Mouse (Mus musculus) heart, embryonic 11.5 days (tissue): Measurements from ENCODE around the gene A430078G23Rik. TPM values are rescaled to one million over a fixed set of nuclear protein-coding genes. Genes with fewer than 3 reads are reported as not detected.
A peak's percentile ranks its signal among the peaks of the same experiment; 100 is the strongest.

ENCODE experiments used
- ATAC-seq: fragments of 200-750 bp; cut with Nextera tagmentation; replicated peaks from 2 replicates; pipeline ENCODE4 v1.8.0; 2017; ENCODE audit warnings: moderate library complexity; ENCODE audit not compliant: insufficient number of reproducible peaks, low FRiP score, low TSS enrichment
- H3K27ac ChIP-seq: fragments of 300-500 bp; sonication (generic); 2 replicates; pipeline ENCODE4 v1.5.1; 2014; ENCODE audit warnings: mild to moderate bottlenecking, low read depth, low read length
- H3K27me3 ChIP-seq: fragments of 300-500 bp; sonication (generic); 2 replicates; pipeline ENCODE4 v1.6.1; 2014; ENCODE audit warnings: mild to moderate bottlenecking, low read length, mixed read lengths; ENCODE audit not compliant: control insufficient read depth, insufficient read depth
- H3K36me3 ChIP-seq: fragments of 300-500 bp; sonication (generic); 2 replicates; pipeline ENCODE4 v1.6.1; 2014; ENCODE audit warnings: mild to moderate bottlenecking, low read length, moderate library complexity, mixed read lengths; ENCODE audit not compliant: control insufficient read depth, insufficient read depth
- H3K4me1 ChIP-seq: fragments of 300-500 bp; sonication (generic); 2 replicates; pipeline ENCODE4 v1.6.1; 2014; ENCODE audit warnings: low read length; ENCODE audit not compliant: control insufficient read depth, insufficient read depth
- H3K4me2 ChIP-seq: fragments of 300-500 bp; sonication (generic); 2 replicates; pipeline ENCODE4 v1.6.1; 2014; ENCODE audit warnings: mild to moderate bottlenecking, moderate library complexity
- H3K4me3 ChIP-seq: fragments of 300-500 bp; sonication (generic); 2 replicates; pipeline ENCODE4 v1.5.1; 2014; ENCODE audit warnings: low read depth, low read length
- H3K9ac ChIP-seq: fragments of 300-500 bp; sonication (generic); 2 replicates; pipeline ENCODE4 v1.6.1; 2014; ENCODE audit warnings: mild to moderate bottlenecking, low read depth, low read length, moderate library complexity
- H3K9me3 ChIP-seq: fragments of 300-500 bp; sonication (generic); replicated peaks from 2 replicates; pipeline ENCODE4 v1.6.1; 2016; ENCODE audit warnings: low read length; ENCODE audit not compliant: control insufficient read depth
- WGBS: fragments of 180-500 bp; shearing (Covaris S2); extraction: QIAGEN DNeasy Blood & Tissue Kit; methylation state at CpG from one replicate; pipeline ENCODE4 v1.1.7; 2014; ENCODE audit not compliant: insufficient replicate concordance; 5-methylcytosine and 5-hydroxymethylcytosine counted together
- polyA plus RNA-seq: library from polyadenylated mRNA; unstranded; fragments of >200 nt; fragmentation: Nextera tagmentation; extraction: Ambion mirVana; gene quantifications from 2 replicates; pipeline ENCODE4 v1.2.1, GENCODE M21; 2014

Gene A430078G23Rik
- polyA plus RNA-seq, 1 experiment from 2014 or later, result 0.10 TPM

GRCm38 (mm10) chr8:3392293-3392692, 39.1 kb downstream of the A430078G23Rik start:
- Histone ChIP-seq H3K27ac (no peak overlapping the region), H3K4me1 (peaks cover 14% of the 10 kb centered on the region), H3K4me2 (peak overlapping the region; percentile 85), H3K36me3 (no peaks in the 10 kb centered on the region), H3K9me3 (no peaks in the 10 kb centered on the region), H3K9ac (peak overlapping the region; percentile 80; the same call in 1 of the 2 replicates), H3K4me3 (peak overlapping the region; percentile 89), H3K27me3 (no peaks in the 10 kb centered on the region)
- ATAC-seq, result no peak
- 40% methylated on average over 4 of the region's 4 CpGs for WGBS

GRCm38 (mm10) chr8:3392771-3393710, 39.8 kb downstream of the A430078G23Rik start, which contains the start of gene Arhgef18:
Gene Arhgef18 (plus strand): TSS chr8:3393006.
- peak; percentile 97 for ATAC-seq
- H3K9ac ChIP-seq, result peak within 1 kb of the TSS; percentile 80
- under 1% methylated on average over 48 of the region's 48 CpGs for WGBS
- peaks cover 14% of the 10 kb centered on the region for H3K4me1 ChIP-seq
- no peaks in the 10 kb centered on the region for H3K27me3 ChIP-seq
- H3K4me2 ChIP-seq, result peak within 1 kb of the TSS; percentile 85
- no peaks in the 10 kb centered on the region for H3K36me3 ChIP-seq
- H3K9me3 ChIP-seq, result no peaks in the 10 kb centered on the region
- peak within 1 kb of the TSS; percentile 89 for H3K4me3 ChIP-seq
- no peak within 1 kb of the TSS for H3K27ac ChIP-seq

- Histone ChIP-seq H3K9me3 (no peaks in the 10 kb centered on the region), H3K9ac (no peak overlapping the region), H3K27me3 (no peaks in the 10 kb centered on the region), H3K4me1 (peaks cover 14% of the 10 kb centered on the region), H3K27ac (no peak overlapping the region), H3K4me3 (no peak overlapping the region), H3K4me2 (peak overlapping the region; percentile 85), H3K36me3 (no peaks in the 10 kb centered on the region)
- ATAC-seq, result no peak
- WGBS, result 23% methylated on average over 6 of the region's 6 CpGs
These were observed 41.4 kb downstream of the A430078G23Rik start for GRCm38 (mm10) chr8:3394600-3394999.

GRCm38 (mm10) chr8:3395246-3395645, 42.0 kb downstream of the A430078G23Rik start:
- H3K4me3 ChIP-seq, result no peak overlapping the region
- no peaks in the 10 kb centered on the region for H3K36me3 ChIP-seq
- H3K9ac ChIP-seq, result no peak overlapping the region

GRCm38 (mm10) chr8:3397597-3397996, 44.4 kb downstream of the A430078G23Rik start:
- no peak overlapping the region for H3K27ac ChIP-seq
- 88% methylated on average over 3 of the region's 3 CpGs for WGBS
- no peak for ATAC-seq
- H3K9ac ChIP-seq, result no peak overlapping the region
- H3K36me3 ChIP-seq, result no peaks in the 10 kb centered on the region; the same call in 1 of the 2 replicates
- H3K4me2 ChIP-seq, result no peak overlapping the region
- no peak overlapping the region for H3K4me3 ChIP-seq
- no peaks in the 10 kb centered on the region for H3K27me3 ChIP-seq
- no peaks in the 10 kb centered on the region for H3K9me3 ChIP-seq
- peaks cover 14% of the 10 kb centered on the region for H3K4me1 ChIP-seq

More at GRCm38 (mm10) chr8:3395246-3395645, 42.0 kb downstream of the A430078G23Rik start:
- Histone ChIP-seq H3K4me2 (no peak overlapping the region), H3K27ac (no peak overlapping the region), H3K4me1 (peaks cover 14% of the 10 kb centered on the region), H3K9me3 (no peaks in the 10 kb centered on the region), H3K27me3 (no peaks in the 10 kb centered on the region)
- WGBS, result 23% methylated on average over 4 of the region's 4 CpGs
- no peak for ATAC-seq

- 33% methylated on average over 2 of the region's 2 CpGs for WGBS
- H3K36me3 ChIP-seq, result no peaks in the 10 kb centered on the region; the same call in 1 of the 2 replicates
- 0 out of 2 replicates have a peak, but pooled peaks cover 4% of the 10 kb centered on the region for H3K4me1 ChIP-seq
- no peaks in the 10 kb centered on the region for H3K9me3 ChIP-seq
- ATAC-seq, result no peak
- no peak overlapping the region for H3K9ac ChIP-seq
- no peak overlapping the region for H3K4me2 ChIP-seq
- H3K27ac ChIP-seq, result no peak overlapping the region
- no peak overlapping the region for H3K4me3 ChIP-seq
- H3K27me3 ChIP-seq, result no peaks in the 10 kb centered on the region
These were observed 47.3 kb downstream of the A430078G23Rik start for GRCm38 (mm10) chr8:3400509-3400908.

GRCm38 (mm10) chr8:3407417-3407816, 54.2 kb downstream of the A430078G23Rik start:
- no peak for ATAC-seq
- Histone ChIP-seq H3K4me2 (no peak overlapping the region), H3K9me3 (no peaks in the 10 kb centered on the region), H3K4me3 (no peak overlapping the region), H3K27ac (no peak overlapping the region), H3K36me3 (no peaks in the 10 kb centered on the region), H3K9ac (no peak overlapping the region), H3K4me1 (peaks cover 6% of the 10 kb centered on the region; the same call in 1 of the 2 replicates), H3K27me3 (no peaks in the 10 kb centered on the region)
- 72% methylated on average over 3 of the region's 3 CpGs for WGBS

- Histone ChIP-seq H3K36me3 (no peaks in the 10 kb centered on the region), H3K27me3 (no peaks in the 10 kb centered on the region), H3K4me3 (no peak overlapping the region), H3K4me1 (peaks cover 14% of the 10 kb centered on the region), H3K4me2 (no peak overlapping the region), H3K27ac (no peak overlapping the region), H3K9me3 (no peaks in the 10 kb centered on the region), H3K9ac (no peak overlapping the region)
- no peak for ATAC-seq
- 64% methylated on average over 2 of the region's 2 CpGs for WGBS
These were observed 57.9 kb downstream of the A430078G23Rik start for GRCm38 (mm10) chr8:3411085-3411484.
